Mouse (Mus musculus) granulocyte monocyte progenitor cell, adult 5-6 weeks (primary cell): ENCODE measurements around the gene Naga. TPM values are rescaled to one million over a fixed set of nuclear protein-coding genes. Genes with fewer than 3 reads are reported as not detected.

Experiments
- total RNA-seq, 2 experiments: library from RNA; stranded (forward) in 1 of 2; stranded (reverse) in 1 of 2; fragments of 200-712, 200-1000 nt in 1 of 2; fragments of >200 nt in 1 of 2; fragmentation: Nextera tagmentation in 1 of 2; gene quantifications; 2 replicates each; pipeline ENCODE4 v1.2.3; 2014 to 2017

Gene Naga
- total RNA-seq, 2 experiments from 2014 or later: 45.0 to 50.4 TPM

Other genes starting within 250 kb of the Naga start
- 11.0 and 26.5 TPM in 2 replicates for gene Ccdc134, start 211.0 kb downstream of the Naga start, total RNA-seq (2014; fragmentation: Nextera tagmentation)
- 13.1 and 17.2 TPM in 2 replicates for gene Ccdc134, start 211.0 kb downstream of the Naga start, total RNA-seq (2017)
- gene Srebf2, start 191.7 kb downstream of the Naga start, total RNA-seq (2014; fragmentation: Nextera tagmentation): 19.0 and 24.3 TPM in 2 replicates
- 16.5 and 17.5 TPM in 2 replicates for gene Srebf2, start 191.7 kb downstream of the Naga start, total RNA-seq (2017)
- gene Shisa8, start 126.1 kb downstream of the Naga start, total RNA-seq (2014; fragmentation: Nextera tagmentation): not detected in 2 replicates
- not detected in 2 replicates for gene Shisa8, start 126.1 kb downstream of the Naga start, total RNA-seq (2017)
- gene Tnfrsf13c, start 114.6 kb downstream of the Naga start, total RNA-seq (2014; fragmentation: Nextera tagmentation): 0.49 TPM in 1 of 2 replicates, not detected in the other
- gene Tnfrsf13c, start 114.6 kb downstream of the Naga start, total RNA-seq (2017): 0.46 TPM in 1 of 2 replicates, not detected in the other
- gene Cenpm, start 94.2 kb downstream of the Naga start, total RNA-seq (2014; fragmentation: Nextera tagmentation): 15.1 and 39.8 TPM in 2 replicates
- 21.9 and 22.0 TPM in 2 replicates for gene Cenpm, start 94.2 kb downstream of the Naga start, total RNA-seq (2017)
- not detected in 2 replicates for gene 1500009C09Rik, start 86.5 kb downstream of the Naga start, total RNA-seq (2014; fragmentation: Nextera tagmentation)
- not detected in 2 replicates for gene 1500009C09Rik, start 86.5 kb downstream of the Naga start, total RNA-seq (2017)
- 0.28 and 1.1 TPM in 2 replicates for gene Sept3, start 64.0 kb downstream of the Naga start, total RNA-seq (2014; fragmentation: Nextera tagmentation)
- 0.13 and 0.67 TPM in 2 replicates for gene Sept3, start 64.0 kb downstream of the Naga start, total RNA-seq (2017)
- 0.52 TPM in 1 of 2 replicates, not detected in the other for gene Wbp2nl, start 40.0 kb downstream of the Naga start, total RNA-seq (2014; fragmentation: Nextera tagmentation)
- not detected in 2 replicates for gene Wbp2nl, start 40.0 kb downstream of the Naga start, total RNA-seq (2017)
- 2.7 and 5.4 TPM in 2 replicates for gene Pheta2, start within 50 bp of the Naga start, total RNA-seq (2014; fragmentation: Nextera tagmentation)
- gene Pheta2, start within 50 bp of the Naga start, total RNA-seq (2017): 1.9 and 4.1 TPM in 2 replicates
- 192 and 201 TPM in 2 replicates for gene Smdt1, start within 50 bp of the Naga start, total RNA-seq (2014; fragmentation: Nextera tagmentation)
- 84.4 and 94.6 TPM in 2 replicates for gene Smdt1, start within 50 bp of the Naga start, total RNA-seq (2017)
- gene Ndufa6, start 15.4 kb upstream of the Naga start, total RNA-seq (2014; fragmentation: Nextera tagmentation): 266 and 267 TPM in 2 replicates
- 173 and 202 TPM in 2 replicates for gene Ndufa6, start 15.4 kb upstream of the Naga start, total RNA-seq (2017)
- 0.54 TPM in 1 of 2 replicates, not detected in the other for gene Cyp2d22, start 41.3 kb upstream of the Naga start, total RNA-seq (2014; fragmentation: Nextera tagmentation)
- not detected in 2 replicates for gene Cyp2d22, start 41.3 kb upstream of the Naga start, total RNA-seq (2017)
- not detected in 2 replicates for gene Cyp2d11, start 55.1 kb upstream of the Naga start, total RNA-seq (2014; fragmentation: Nextera tagmentation)
- gene Cyp2d11, start 55.1 kb upstream of the Naga start, total RNA-seq (2017): not detected in 2 replicates
- gene Cyp2d10, start 68.3 kb upstream of the Naga start, total RNA-seq (2014; fragmentation: Nextera tagmentation): not detected in 2 replicates
- gene Cyp2d10, start 68.3 kb upstream of the Naga start, total RNA-seq (2017): not detected in 2 replicates
- not detected in 2 replicates for gene Cyp2d9, start 94.5 kb upstream of the Naga start, total RNA-seq (2014; fragmentation: Nextera tagmentation)
- not detected in 2 replicates for gene Cyp2d9, start 94.5 kb upstream of the Naga start, total RNA-seq (2017)
- gene Cyp2d12, start 216.1 kb upstream of the Naga start, total RNA-seq (2014; fragmentation: Nextera tagmentation): not detected in 2 replicates
- gene Cyp2d12, start 216.1 kb upstream of the Naga start, total RNA-seq (2017): not detected in 2 replicates